Mouse (Mus musculus) olfactory bulb, adult 2 months (tissue): ENCODE data around the gene Hopx.

ENCODE experiments used
- CTCF ChIP-seq: fragments of 200-500 bp; IDR thresholded peaks from 2 replicates; pipeline ENCODE4 v1.5.1; 2012; ENCODE audit warnings: low read depth, mild to moderate bottlenecking, low read length, moderate library complexity; ENCODE audit not compliant: insufficient read depth
- POLR2A ChIP-seq: fragments of 200-500 bp; IDR thresholded peaks from 2 replicates; pipeline ENCODE4 v1.6.1; 2012; ENCODE audit warnings: mild to moderate bottlenecking, low read depth, low read length, moderate library complexity; ENCODE audit not compliant: insufficient read depth

GRCm38 (mm10) chr5:77080761-77081160 is 34.2 kb downstream of the Hopx start:
- no peak for TF ChIP-seq POLR2A
- no peak for TF ChIP-seq CTCF
